Mouse (Mus musculus): Measurements from ENCODE around the gene Elavl1.
"Not testable (repeated sequence)": the region's sequence is repeated elsewhere in the genome, so short reads cannot be mapped to it uniquely, and the experiment has no call there.

The Elavl1 gene

GRCm38 (mm10) chr8:4258678-4259077 lies 66.5 kb downstream of the Elavl1 start:
- peak in 1 of 2 experiments; percentile 49 for DNase-seq (ENCODE audit: low spot score in 2 of 2)

GRCm38 (mm10) chr8:4258233-4258632 lies 67.0 kb downstream of the Elavl1 start:
- DNase-seq (ENCODE audit: low spot score in 2 of 2): peak; percentile 80 to 85

- DNase-seq (ENCODE audit: low spot score in 2 of 2): no peak
Measured at GRCm38 (mm10) chr8:4257350-4257749, 67.9 kb downstream of the Elavl1 start.

GRCm38 (mm10) chr8:4256911-4257310 lies 68.3 kb downstream of the Elavl1 start:
- peak; percentile 73 to 82 for DNase-seq (ENCODE audit: low spot score in 2 of 2)

GRCm38 (mm10) chr8:4255471-4255870 lies 69.7 kb downstream of the Elavl1 start:
- not testable (repeated sequence) for DNase-seq (ENCODE audit: low spot score in 2 of 2)

GRCm38 (mm10) chr8:4254001-4254400 lies 71.2 kb downstream of the Elavl1 start:
- peak in 1 of 2 experiments; percentile 49 for DNase-seq (ENCODE audit: low spot score in 2 of 2)

- DNase-seq (ENCODE audit: low spot score in 2 of 2): peak; percentile 89 to 93
Measured at GRCm38 (mm10) chr8:4252934-4253841, 72.0 kb downstream of the Elavl1 start, which contains the start of gene Snapc2. Gene Snapc2, plus strand, starts transcription at chr8:4253080.

- DNase-seq (ENCODE audit: low spot score in 2 of 2): no peak
Measured at GRCm38 (mm10) chr8:4252116-4252760, 73.0 kb downstream of the Elavl1 start.

- peak; percentile 77 to 83 for DNase-seq (ENCODE audit: low spot score in 2 of 2)
Measured at GRCm38 (mm10) chr8:4250306-4250970, 74.8 kb downstream of the Elavl1 start.

- no peak for DNase-seq (ENCODE audit: low spot score in 2 of 2)
Measured at GRCm38 (mm10) chr8:4249213-4249612, 76.0 kb downstream of the Elavl1 start.

GRCm38 (mm10) chr8:4247951-4248540 lies 77.2 kb downstream of the Elavl1 start, which contains the start of gene Tgfbr3l:
Gene Tgfbr3l, plus strand, starts transcription at chr8:4248214.
- DNase-seq (ENCODE audit: low spot score in 2 of 2): peak in 1 of 2 experiments; percentile 12

GRCm38 (mm10) chr8:4247241-4247640 lies 78.0 kb downstream of the Elavl1 start:
- DNase-seq (ENCODE audit: low spot score in 2 of 2): peak in 1 of 2 experiments; percentile 3

- peak in 1 of 2 experiments; percentile 5 for DNase-seq (ENCODE audit: low spot score in 2 of 2)
Measured at GRCm38 (mm10) chr8:4245737-4246136, 79.5 kb downstream of the Elavl1 start.

GRCm38 (mm10) chr8:4245061-4245460 lies 80.2 kb downstream of the Elavl1 start:
- DNase-seq (ENCODE audit: low spot score in 2 of 2): no peak

GRCm38 (mm10) chr8:4239193-4239890 lies 85.9 kb downstream of the Elavl1 start:
- DNase-seq (ENCODE audit: low spot score in 2 of 2): no peak

- DNase-seq (ENCODE audit: low spot score in 2 of 2): peak; percentile 100
Measured at GRCm38 (mm10) chr8:4238434-4239192, 86.6 kb downstream of the Elavl1 start, which contains the start of the genes Map2k7 and Gm49320. Gene Map2k7, plus strand, starts transcription at chr8:4238740. Gene Gm49320, plus strand, starts transcription at chr8:4238865.

GRCm38 (mm10) chr8:4237814-4238433 lies 87.3 kb downstream of the Elavl1 start:
- no peak for DNase-seq (ENCODE audit: low spot score in 2 of 2)

Data from frontal cortex, postnatal 14 days (tissue).